Mouse (Mus musculus) kidney, postnatal 36 days (tissue): ENCODE results near the gene Cyfip1.

Experiments used
- DNase-seq, 2 experiments: peaks; one replicate each; pipeline ENCODE4 v3.0.0; 2021 to 2022; ENCODE audit warnings: mixed read lengths in 2 of 2

Gene Cyfip1

DNA sequence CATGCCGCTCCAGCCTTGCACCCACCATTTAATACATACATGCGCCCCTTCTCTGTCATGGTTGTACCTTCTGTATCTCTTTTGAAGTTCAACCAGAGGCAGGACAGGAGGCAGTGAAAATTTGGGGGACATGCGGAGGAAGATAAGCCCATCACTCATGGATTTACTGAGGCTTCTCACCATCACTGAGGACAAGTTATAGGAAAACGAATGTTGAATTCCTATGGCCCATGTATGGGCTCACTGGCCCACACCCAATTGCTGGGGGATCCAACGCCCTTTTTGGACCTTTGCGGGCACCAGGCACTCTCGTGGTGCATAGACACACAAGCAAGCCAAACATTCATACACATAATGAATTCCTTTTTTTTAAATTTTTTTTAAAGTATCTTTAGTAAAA, at the start of gene Cyfip1:
Cyfip1 (plus strand) TSS at position 301 of the 400 bp plus-strand sequence.
- no peak for DNase-seq

- no peak for DNase-seq
These were observed 49.3 kb upstream of the Cyfip1 start for GRCm38 (mm10) chr7:55792280-55792679.

DNA sequence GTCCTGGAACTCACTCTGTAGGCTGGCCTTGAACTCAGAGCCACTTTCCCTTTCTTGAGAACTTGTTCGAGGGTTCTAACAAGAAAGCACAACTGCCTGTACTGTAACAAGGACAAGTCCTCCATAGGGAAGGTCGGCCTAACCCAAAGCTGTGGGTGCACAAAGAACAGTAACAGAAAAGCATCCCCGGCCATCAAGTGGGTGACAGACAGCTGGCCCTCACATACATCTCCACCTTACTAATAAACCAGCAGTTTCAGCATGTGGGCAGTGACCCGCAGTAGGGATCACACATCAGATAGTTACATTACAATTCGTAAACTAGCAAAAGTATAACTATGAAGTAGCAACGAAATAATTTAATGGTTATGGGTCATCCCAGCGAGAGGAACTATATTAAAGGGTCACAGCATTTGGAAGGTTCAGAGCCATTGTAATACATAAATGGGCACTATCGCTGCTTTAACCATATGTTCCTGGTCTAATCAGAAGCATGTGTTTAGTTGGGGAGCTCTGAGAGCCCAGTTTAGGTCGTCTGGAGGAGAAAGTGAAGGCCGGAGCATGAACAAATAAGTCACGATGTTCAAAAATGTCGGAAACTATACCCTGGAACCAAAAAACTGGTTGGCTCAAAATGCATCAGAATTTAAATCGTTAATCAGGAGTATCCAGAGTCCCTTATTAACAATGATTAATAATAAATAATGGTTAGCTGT, 48.2 kb upstream of the Cyfip1 start:
- DNase-seq, result no peak

- DNase-seq, result peak; percentile 99
These were observed 47.5 kb upstream of the Cyfip1 start, which contains the start of gene Tubgcp5 for GRCm38 (mm10) chr7:55793952-55794603. Gene Tubgcp5 (plus strand): TSS chr7:55794154.

DNA sequence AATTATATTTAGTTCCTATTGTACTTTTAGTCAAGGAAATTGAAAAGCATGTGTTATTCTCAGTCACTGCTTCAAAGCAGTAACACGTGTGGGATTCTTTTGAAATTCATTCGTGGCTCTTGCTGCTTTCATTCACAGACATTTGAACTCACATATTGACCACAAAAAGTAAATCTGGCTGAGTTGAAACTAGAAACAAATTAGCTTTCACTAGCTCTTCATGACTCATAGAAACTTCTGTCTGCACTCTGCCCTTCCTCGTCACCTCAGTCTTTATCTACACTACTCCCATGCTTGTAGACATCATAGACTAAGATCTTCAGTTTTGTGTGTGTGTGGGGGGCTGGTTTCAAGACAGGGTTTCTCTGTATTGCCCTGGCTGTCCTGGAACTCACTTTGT, 41.6 kb upstream of the Cyfip1 start:
- DNase-seq, result no peak

GRCm38 (mm10) chr7:55809967-55810366, 31.6 kb upstream of the Cyfip1 start:
- no peak for DNase-seq

GRCm38 (mm10) chr7:55824468-55824867, 17.1 kb upstream of the Cyfip1 start:
- no peak for DNase-seq

DNA sequence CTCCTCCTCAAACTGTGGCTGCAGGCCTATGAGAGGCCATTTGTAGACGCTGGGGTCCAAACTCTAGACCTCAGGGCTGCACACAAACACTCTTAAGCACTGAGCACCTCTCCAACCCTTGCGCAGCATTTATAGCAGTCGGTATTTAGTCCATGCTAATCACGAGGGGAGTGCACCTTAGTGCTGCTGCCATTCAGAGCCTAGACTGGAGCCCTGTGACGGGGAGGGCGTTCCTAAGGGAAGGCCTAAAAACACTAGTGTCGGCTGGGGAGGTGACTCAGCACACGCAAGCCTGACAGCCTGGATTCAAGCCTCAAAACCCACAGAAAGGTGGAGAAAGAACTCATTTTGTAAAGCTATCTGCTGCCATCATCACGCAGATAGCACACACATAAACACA, 14.0 kb upstream of the Cyfip1 start:
- DNase-seq, result no peak

GRCm38 (mm10) chr7:55836877-55837276, 4.7 kb upstream of the Cyfip1 start:
- no peak for DNase-seq

DNA sequence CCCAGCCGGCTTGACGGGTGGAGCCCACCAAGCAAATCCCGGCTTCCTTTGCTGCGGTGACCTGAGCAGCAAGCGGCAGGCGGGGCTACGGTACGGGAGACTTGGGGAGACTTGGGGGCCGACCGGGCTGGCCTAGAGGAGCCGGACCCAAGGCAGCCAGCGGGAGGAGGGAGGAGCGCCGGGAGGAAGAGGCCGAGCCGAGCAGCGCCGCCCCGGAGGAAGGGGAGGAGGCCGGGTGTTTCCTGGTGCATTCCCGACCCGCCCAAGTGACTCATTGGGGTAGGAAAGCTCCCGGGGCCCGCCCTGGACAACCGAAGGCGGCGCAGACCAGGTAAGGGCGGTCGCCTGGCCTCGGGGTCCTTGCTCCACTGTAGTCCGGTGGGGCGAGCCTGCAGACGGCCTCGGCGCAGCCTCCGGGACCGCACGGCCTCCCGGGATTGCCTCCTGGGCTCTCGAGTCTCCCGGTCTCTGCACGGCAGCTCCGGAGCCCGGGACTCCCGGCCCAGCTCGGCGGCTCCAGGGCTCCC, 495 bp downstream of the Cyfip1 start:
- DNase-seq, result peak; percentile 96

GRCm38 (mm10) chr7:55842504-55843152, 1.1 kb downstream of the Cyfip1 start:
- DNase-seq, result peak in 1 of 2 experiments; percentile 22

DNA sequence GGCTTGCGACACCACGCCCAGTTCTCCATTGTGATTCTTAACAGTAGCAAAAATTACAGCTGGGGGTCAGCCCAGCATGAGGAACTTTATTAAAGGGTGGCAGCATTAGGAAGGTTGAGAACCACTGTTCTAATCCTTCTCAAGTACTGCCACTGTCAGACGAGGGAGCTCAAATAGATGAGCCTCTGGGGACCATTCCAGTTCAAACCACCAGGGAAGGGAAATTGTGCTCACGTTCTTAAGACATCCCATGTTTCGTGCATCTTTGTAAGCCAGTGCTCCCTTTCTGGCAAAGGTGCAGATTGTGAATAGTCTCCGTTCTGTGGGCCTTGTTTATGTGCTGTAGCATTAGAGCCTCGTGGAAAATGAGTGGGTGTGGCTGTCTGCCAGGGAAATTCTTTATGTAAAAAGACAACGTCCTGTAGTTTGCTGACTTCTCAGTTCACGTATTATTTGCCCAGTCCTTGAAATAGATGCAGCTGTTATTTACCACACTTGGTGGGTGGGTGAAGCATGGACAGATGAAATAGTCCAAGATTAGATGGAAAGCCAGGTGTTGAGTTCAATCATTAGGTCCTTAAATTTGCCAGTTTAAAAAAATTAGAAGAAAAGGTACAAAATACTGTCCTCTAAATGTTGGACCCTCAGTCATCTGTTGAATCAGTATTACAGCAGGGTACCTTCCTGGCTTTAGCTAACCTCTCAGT, 5.2 kb downstream of the Cyfip1 start:
- no peak for DNase-seq

DNA sequence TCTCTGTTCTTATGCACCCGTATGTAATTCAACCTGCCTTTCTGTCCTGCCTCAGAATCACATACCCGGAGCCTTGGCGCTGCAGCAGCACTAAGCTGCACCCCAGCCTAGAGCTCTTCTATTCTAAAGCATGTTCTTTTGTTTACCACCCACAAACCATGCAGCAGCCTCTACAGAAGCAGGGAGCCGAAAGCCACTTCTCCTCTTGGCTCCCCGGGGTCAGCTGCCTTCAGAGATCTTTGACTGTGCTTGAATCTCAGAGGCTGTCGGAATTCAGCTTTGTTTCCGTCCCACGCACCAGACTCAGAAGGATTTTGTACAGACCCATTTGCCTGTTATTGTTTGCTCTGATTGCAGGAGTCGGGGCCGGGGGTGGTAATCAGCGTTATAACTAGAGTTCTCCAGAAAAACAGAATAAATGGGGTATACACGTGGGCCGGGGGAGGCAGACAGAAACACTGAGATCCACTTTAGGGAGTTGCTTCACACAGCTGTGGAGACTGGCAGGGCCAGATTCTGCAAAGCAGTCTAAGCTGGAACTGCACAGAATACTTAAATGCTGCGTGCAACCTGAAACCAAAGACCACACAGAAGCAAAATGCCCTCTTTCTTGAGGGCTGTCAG, 8.5 kb downstream of the Cyfip1 start:
- DNase-seq, result no peak

DNA sequence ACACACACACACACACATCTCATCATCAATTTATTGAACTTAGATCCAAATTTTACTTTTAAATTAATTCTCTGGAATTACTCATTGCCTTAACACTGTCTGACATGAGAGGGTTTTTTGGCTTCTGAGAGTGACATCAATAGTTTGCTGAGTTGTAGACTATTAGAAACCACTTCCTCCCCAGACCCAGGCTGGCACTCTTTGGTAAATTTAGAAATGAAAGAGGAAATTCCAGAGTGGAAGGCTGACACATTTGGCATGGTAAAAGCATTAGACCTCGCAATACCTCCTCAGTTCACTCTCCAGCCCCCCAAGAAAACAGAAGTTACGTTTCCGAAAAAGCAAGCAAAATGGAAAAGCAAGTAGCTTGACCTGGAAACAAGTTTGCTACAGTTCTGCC, 11.2 kb downstream of the Cyfip1 start:
- no peak for DNase-seq

DNA sequence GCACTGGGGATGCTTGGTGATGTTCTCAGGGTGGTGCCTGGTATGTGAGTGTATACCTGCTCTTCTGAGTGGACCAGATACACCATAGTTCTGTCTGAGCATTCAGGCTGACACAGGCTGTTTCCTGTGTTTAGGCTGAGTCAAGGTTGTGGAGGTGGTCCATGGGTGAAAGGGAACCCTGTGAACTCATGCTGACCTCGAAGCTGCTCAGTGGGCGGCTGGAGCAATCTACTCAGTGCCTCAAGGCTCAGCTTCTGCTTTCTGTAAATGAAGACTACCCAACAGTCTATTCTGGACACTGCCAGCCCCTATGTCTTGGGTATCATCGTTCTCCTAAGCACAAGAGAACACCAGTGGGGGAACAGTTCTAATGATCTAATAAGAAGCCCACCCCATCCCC, 14.1 kb downstream of the Cyfip1 start:
- no peak for DNase-seq

GRCm38 (mm10) chr7:55856741-55857140, 15.2 kb downstream of the Cyfip1 start:
- no peak for DNase-seq

DNA sequence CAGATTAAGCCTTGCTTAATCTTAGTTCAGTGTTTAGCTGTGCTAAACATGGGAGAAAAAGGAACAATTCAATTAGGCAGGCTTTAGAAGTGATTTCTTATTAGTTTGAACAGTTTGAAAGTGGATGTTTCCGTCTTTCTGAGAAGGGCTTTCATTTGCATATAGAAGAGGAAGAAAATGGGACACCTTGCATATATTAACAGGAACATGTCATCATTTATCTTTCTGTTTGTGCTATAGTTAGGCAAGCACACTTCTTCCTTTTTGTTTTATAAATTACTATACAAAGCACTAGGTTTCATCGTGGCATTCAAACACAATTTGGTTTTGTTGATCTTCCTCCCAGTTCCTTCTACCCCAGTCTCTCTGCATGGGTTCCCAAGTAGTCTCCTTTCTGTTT, 16.2 kb downstream of the Cyfip1 start:
- DNase-seq, result no peak

GRCm38 (mm10) chr7:55858836-55859517, 17.4 kb downstream of the Cyfip1 start:
- no peak for DNase-seq

DNA sequence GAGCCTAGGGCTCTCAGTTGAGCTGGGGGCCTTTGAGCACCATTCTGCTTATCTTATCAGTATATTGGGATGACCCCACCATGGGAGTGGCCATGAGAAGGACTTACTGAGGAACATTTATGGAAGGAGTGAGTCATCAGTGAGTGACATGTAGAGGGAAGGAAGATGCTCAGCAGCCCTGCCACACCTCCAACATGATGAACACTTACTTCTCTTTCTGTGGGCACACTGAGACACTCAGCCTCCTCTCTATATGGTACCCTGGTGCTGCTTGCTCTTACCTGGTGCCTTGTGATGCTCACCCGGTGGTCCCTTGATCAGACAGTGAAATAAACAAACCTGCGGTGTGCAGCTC, 17.9 kb downstream of the Cyfip1 start:
- DNase-seq, result no peak

- DNase-seq, result no peak
These were observed 18.4 kb downstream of the Cyfip1 start for GRCm38 (mm10) chr7:55859956-55860355.

GRCm38 (mm10) chr7:55861175-55861574, 19.6 kb downstream of the Cyfip1 start:
- DNase-seq, result no peak

GRCm38 (mm10) chr7:55865044-55865443, 23.5 kb downstream of the Cyfip1 start:
- no peak for DNase-seq
